Mouse (Mus musculus): ENCODE data around the gene Pcdh7.

DNA sequence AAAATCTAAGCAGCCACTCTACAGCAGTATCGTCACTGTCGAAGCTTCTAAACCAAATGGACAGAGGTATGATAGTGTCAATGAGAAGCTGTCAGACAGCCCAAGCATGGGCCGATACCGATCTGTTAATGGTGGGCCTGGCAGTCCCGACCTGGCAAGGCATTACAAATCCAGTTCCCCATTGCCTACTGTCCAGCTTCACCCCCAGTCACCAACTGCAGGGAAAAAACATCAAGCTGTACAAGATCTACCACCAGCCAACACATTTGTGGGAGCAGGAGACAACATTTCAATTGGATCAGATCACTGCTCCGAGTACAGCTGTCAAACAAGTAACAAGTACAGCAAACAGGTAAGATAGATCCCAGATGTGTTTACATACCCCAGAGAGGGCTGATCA, 4.2 kb downstream of the Pcdh7 start:
- no peak for TF ChIP-seq CTCF (IDR thresholded peaks at IDR 0.05; ENCODE audit: low read depth, low read length)
- no peak for TF ChIP-seq TAL1 (conservative IDR thresholded peaks at IDR 0.05; ENCODE audit: low read depth, low read length)
